Mouse (Mus musculus) lung, postnatal 14 days (tissue): Measurements from ENCODE around the gene Pum1.
A peak's percentile ranks its signal among the peaks of the same experiment; 100 is the strongest.

Source experiments
- DNase-seq: peaks from one replicate; pipeline ENCODE4 v3.0.0; 2021

Gene Pum1

GRCm38 (mm10) chr4:130794771-130795170 lies 131.7 kb downstream of the Pum1 start:
- no peak for DNase-seq

GRCm38 (mm10) chr4:130795970-130796369 lies 132.8 kb downstream of the Pum1 start:
- DNase-seq, result no peak

- peak; percentile 54 for DNase-seq
These were observed 134.3 kb downstream of the Pum1 start for GRCm38 (mm10) chr4:130797201-130798051.

GRCm38 (mm10) chr4:130798416-130798815 lies 135.3 kb downstream of the Pum1 start:
- DNase-seq, result no peak

GRCm38 (mm10) chr4:130799118-130799517 lies 136.0 kb downstream of the Pum1 start:
- DNase-seq, result peak; percentile 39

DNA sequence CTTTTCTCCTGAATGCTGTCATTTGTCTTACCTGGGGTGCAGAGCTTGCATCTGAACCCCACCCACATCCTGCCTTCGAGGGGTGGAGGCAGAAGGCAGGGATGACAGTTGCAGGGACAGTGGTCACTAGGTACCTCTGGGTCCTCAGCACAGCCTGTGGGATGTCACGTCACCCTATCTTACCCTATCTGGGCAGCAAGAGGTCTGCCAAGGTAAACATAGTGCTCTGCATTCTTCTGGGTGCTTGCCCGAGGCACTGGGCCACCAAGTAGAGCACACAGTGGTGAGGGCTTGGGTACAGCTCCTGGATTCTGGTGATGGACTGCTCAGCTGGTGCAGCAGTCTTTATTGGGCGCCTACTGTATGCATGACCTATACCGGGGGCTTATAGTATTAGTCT lies 136.5 kb downstream of the Pum1 start:
- no peak for DNase-seq

- DNase-seq, result no peak
These were observed 137.0 kb downstream of the Pum1 start for GRCm38 (mm10) chr4:130800147-130800546.

GRCm38 (mm10) chr4:130801198-130801597 lies 138.1 kb downstream of the Pum1 start:
- DNase-seq, result no peak

GRCm38 (mm10) chr4:130801624-130802329 lies 138.7 kb downstream of the Pum1 start:
- DNase-seq, result no peak

GRCm38 (mm10) chr4:130803591-130803990 lies 140.5 kb downstream of the Pum1 start:
- DNase-seq, result no peak

DNA sequence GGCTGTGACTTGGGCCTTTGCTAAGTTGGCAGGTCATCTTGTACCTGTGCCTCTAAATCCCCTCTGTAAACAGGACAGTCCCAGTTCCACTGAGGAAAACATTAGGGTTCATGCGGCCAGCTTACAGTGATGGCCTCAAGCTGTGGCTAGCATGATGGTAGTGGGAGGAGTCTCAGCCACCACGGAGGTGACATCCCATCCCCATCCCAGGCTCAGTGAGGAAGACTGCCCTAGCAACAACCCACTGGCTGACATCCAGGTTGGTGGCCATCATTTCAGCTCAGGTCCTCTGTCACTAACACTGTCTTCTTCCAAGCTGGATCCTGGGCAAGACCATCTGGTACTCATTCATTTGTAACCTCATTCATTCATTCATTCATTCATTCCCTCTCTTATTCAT lies 141.2 kb downstream of the Pum1 start:
- no peak for DNase-seq

DNA sequence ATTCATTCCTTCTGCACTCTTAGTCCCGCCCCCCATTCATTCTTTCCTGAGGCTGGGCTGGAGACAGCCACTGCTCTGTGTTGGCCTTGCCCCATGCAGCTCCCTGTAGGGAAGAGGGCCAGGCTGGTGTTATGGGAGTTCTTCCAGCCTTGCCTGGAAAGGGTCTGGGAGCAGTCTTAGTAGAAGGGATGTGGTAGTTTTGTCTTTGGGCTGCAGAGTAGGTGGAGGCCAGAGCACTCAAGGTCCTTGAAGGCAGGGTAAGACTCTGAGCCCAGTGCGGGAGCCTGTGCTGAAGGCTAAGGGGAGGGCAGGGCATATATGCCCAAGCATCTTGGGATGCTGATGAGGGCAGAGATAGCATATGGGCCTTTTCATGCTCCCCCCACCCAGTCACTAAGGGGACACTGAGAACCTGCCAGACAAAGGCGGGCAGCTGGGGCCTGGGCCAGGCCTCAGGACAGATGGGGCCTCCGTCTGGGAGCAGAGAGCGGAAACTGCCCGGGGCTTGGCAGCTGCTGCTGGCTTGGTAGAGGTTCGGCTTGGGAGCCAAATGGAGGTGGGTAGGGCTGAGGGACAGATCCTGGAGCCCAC lies 141.7 kb downstream of the Pum1 start:
- peak; percentile 40 for DNase-seq

DNA sequence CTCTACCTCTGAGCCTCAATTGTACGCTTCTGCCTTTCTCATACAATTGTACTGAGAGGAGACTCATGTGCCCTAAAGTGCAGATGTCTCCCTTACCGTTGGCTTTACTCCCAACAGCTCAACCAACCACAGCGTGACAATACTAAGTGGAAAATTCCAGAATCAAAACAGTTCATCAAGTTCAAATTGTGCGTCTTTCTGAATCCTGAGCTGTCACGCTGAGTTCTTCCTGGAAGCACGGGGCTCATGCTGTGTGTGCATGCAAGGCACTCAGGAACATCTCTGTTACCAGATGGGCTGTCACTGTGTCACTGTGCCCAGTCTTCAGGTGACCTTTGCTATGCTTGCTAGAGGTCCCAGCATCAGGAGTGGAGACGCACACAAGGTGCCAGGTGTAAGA lies 142.6 kb downstream of the Pum1 start:
- no peak for DNase-seq

DNA sequence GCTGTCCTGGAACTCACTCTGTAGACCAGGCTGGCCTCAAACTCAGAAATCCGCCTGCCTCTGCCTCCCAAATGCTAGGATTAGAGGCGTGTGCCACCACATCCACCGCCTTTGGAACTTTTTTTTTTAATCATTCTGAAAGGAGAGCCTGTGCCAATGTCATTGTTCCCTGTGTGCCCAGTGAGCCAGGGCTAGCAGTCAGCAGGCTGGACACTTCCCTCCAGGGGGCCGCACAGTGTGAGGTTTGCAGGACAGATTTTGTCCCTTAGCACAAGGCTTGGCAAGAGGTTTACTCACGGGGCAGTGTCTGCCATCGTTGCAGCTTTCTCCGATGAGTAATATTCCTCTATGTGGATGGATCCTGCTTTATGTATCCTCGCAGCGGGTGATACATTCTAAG lies 143.6 kb downstream of the Pum1 start:
- DNase-seq, result no peak

DNA sequence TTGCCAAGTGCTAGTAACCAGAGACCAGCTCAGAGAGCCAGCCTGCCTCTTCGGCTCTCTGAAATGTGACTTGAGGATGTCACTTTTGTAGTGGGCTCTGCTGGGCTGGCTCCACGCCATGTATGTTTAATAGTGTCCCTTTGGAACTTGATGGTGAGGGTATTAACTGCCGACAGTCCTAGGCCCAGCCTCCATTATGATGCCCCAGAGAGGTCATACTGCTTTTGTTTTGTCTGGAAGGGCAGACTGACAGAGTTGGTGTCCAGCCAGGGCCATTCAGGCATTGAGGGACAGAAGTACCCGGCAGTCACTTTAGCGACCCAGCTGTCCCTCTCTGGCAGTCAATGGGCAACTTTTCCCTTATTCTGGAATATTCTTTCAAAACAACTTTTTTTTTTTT lies 146.7 kb downstream of the Pum1 start:
- no peak for DNase-seq

DNA sequence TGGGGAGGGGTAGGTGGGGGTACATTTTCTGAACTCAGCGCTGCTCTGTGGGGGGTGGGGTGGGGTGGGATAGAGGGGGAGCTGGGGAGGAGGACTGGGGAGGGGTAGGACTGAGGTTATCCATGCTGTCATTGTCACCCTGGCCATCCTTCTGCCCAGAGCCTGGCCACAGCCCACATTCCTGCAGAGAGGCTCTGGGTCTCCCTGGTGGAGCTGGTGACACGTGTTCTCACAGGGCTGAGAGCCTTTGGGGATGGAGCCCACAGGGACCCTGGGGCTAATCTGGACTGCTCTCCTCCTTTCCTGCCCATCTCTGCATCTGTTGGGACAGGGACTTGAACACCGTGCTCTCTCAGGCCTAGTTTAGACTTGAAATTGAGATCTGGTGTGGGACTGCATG lies 147.7 kb downstream of the Pum1 start:
- no peak for DNase-seq

DNA sequence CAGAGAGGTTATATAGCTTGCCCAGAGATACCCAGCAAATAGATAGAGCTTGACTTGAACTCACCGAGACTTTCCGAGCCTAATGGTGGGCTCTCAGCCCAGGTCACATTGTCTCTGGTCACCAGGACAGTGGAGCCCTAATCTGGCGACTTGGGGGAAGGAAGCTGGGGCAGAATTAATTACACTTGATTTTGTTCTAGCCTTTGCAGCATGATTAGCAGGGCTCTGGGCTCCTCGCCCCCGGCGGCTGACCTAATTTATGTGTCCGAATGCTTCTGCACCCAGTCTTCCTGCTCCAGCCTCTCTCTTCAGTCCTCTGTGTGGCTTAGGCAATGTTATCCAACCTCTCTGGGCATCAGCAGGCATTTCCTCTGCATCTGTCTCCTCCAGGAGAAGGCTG lies 148.3 kb downstream of the Pum1 start:
- no peak for DNase-seq

- no peak for DNase-seq
These were observed 150.8 kb downstream of the Pum1 start for GRCm38 (mm10) chr4:130813958-130814357.

GRCm38 (mm10) chr4:130814742-130815330 lies 151.7 kb downstream of the Pum1 start:
- DNase-seq, result no peak

DNA sequence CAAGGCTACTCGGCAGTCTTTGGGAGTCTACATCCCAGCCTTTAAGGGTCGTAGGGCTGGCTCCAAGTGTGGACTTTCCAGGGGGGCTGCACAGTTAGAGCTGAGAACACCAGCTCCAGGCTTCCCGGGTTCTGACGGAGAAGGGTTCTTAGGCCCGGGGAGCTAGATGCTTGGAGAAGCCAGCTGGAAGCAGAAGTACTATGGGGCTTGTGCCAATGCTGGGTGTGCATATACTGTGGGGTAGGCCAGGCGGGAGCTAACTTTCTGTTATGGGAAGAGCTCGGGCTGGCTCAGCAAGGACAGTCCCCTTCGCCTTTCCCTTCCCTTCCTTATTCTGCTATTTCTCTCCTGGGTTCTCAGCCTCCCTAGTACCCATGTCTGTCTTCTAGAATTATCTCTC lies 152.7 kb downstream of the Pum1 start:
- peak; percentile 41 for DNase-seq

DNA sequence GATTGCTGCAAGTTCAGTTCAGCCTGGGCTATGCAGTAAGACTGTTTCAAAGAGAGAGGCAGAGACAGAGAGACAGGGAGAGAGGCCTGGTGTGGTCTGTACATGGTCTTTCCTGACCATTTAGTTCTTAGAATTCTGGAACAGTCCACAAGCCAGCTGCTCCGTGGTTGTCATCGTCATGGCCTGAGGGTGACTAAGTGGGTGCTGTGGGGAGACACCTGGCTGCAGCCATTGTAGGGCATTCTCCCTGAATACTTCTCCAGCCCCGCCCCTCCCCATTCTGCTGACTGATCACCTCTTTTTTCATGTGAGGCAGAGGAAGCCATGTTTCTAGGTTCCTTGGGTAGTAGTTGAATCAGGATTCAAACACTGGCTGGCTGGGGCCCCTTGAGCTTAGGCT lies 156.7 kb downstream of the Pum1 start:
- no peak for DNase-seq

DNA sequence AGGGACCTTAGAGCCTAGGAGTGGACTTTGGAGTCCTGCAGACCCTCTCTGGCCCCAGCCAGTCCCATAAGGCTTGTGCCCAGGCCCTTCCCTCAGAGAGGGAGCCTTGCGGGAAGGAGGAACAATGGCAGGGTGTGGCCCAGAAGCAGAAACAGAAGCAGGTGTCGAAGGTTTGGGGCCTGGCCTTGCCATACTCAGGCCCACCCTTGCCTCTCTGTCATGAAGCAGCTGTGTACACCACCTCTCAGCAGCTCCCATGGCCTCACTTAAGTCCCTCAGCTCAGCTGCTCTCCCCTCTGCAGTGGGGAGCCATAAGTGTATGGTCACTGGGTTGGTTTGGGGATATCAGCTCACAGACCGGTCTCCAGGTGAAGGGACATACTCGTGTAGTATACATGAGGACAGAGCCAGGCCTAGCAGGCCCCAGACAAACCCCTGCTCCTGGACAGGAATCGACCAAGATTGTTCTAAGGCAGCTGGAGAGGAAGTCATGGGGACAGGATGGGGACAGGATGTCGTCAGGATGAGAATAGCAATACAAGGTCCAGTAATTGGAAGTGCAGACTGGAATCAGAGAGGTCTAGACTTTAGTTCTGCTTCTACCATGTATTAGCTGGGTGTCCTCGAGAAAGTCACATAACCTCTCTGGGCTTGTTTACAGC lies 157.6 kb downstream of the Pum1 start:
- DNase-seq, result no peak
